Mouse (Mus musculus): ENCODE results near the gene Mettl24.
"Not testable (repeated sequence)": the region's sequence is repeated elsewhere in the genome, so short reads cannot be mapped to it uniquely, and the experiment has no call there.

The Mettl24 gene

DNA sequence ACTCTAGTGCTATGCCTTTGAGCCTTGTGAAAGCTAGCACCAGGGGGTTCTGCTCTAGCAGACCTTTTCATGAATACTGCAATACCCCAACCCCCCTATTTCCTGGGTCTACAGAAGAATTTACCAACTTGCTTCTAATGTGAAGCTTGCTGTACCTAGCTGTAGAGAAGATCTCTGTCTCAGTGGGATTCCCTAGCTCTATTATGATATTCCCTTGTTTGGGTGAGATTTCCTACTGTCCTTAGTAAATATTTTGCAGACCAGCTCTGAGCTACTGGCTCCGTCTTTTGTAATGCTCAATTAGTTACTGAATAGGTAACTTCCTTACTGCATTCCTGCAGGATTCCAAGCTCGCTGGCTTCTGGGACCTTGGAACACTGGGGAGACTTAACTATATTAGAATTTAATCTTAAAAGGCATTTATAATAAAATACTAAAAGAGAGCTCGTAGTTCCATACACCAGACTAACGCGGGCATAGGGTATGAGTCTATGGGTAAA lies 126.4 kb downstream of the Mettl24 start:
- DNase-seq (ENCODE audit: low spot score) = not testable (repeated sequence)

DNA sequence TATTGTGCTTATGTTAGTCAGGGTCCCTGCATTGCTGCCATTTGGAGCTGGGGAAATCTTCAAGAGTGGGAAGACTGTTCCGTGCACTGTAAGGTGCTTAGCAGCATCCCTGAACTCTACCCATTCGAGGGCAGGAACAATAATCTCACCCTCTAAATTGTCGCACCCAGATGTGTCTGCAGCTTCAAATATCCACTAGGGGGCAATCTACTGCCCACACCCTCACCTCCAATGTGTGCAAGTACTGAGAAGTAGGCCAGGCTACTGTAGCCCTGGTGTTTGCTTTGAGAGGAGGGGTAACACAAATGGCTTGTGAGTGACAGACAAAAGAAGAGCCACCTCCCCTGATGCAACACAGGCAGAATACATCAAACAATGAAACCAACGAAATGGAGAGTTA lies 130.5 kb downstream of the Mettl24 start:
- no peak for DNase-seq (ENCODE audit: low spot score)

DNA sequence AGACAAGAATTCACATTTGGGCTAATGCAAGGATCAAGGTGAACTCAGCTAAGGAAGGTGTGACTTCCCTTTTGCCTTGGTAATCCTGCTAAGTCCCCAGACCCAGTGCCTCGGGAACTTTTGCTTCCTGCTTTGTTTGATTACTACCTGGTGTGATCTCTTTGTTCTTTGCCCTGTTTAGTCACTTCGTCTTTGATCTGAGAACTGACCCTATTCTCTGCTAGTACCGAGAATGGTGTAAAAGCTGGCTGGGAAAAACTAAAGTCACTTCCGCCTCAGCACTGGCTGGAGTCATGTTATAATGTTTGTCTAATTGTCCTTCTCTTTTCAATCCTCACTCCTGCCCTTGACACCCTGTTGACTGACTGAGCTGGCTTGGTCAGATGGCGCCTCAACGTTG lies 133.4 kb downstream of the Mettl24 start:
- no peak for DNase-seq (ENCODE audit: low spot score)

DNA sequence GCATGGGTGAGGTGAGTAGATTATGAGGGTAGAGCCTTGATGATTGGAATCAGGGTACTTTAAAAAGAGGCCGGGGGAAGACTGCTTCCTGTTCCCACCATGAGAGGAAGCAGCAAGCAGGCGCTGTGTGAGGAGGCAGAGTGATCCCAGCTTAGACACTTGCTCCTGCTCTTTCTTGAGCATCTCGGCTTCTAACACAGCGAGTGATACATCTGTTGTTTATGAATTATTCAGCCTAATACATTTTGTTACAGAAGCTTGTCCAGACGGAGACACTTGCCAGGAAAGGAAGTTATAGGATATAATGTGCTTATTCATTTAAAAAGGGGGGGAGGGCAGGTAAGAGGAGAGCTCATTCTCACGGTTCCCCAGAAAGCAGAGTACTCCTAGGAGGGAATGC lies 142.9 kb downstream of the Mettl24 start:
- no peak for DNase-seq (ENCODE audit: low spot score)

DNA sequence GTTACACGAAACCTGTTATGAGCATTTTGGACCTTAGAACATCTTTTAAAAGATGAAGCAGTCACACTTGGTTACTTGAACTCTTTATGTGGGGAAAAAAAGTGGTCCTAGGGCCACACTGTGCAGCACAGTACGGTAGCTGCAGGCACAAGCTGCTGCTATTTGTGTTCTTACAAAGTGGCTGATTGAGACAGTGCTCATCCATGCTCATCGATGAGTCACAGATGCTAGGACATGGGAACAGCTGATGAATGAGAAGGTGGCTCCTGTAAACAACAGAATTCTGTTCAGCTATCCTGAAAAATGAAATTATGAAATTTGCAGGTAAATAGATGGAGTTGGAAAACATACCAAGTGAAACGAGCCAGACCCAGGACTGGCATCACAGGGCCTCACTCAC lies 144.6 kb downstream of the Mettl24 start:
- no peak for DNase-seq (ENCODE audit: low spot score)

DNA sequence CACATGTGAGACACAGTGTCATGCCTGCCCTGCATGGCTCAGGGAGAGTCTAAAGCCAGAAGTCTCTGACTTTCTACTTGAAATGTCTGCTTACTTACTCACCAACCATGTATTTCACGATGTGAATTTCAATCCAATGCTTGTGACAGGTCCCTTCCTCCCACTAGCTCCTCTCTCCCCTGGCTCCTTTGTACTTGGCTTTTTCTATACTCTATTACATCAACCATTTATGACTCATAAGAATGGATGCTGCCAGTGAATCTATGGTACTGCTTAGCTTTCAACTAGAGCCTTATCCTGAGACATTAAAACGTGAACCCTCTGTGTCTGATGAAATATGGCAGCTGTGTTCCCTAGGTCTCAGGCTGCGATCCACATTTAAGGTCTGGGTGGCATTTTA lies 147.2 kb downstream of the Mettl24 start:
- no peak for DNase-seq (ENCODE audit: low spot score)

DNA sequence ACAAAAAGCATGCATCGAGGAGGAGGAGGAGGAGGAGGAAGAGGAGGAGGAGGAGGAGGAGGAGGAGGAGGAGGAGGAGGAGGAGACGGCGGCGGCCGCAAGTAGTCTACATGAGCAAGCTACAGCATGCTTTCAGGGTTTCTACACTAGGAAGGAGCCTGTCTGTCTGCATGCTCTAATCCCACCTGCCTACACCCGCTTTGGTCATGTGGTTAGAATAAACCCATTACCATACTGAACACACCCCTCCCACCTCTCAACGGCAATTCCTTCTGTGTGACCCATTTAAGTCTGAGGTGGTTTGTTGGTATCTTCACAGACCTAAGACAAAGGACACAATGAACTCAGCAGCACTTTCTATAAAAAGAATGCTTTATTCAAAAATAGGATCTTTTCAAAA lies 148.2 kb downstream of the Mettl24 start:
- no peak for DNase-seq (ENCODE audit: low spot score)

DNA sequence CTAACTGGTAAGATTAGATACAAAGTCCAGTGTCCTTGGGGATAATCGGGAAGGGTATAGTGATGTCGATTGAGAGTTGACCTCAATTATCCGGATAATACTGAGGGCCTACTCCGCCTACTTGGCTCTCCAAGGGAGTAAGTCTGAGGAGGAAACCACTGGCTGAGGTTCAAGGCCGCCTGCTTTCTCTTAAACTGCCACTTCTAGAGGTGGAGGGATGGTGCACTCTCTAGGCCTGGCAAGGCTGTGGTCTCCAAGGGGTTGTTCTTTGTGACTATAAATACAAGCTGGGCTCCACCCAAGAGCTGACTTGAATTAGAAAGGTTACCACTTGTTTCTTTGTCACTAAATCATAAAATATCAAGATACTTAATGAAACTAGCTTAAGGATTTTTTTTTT lies 157.0 kb downstream of the Mettl24 start:
- DNase-seq (ENCODE audit: low spot score) = no peak

DNA sequence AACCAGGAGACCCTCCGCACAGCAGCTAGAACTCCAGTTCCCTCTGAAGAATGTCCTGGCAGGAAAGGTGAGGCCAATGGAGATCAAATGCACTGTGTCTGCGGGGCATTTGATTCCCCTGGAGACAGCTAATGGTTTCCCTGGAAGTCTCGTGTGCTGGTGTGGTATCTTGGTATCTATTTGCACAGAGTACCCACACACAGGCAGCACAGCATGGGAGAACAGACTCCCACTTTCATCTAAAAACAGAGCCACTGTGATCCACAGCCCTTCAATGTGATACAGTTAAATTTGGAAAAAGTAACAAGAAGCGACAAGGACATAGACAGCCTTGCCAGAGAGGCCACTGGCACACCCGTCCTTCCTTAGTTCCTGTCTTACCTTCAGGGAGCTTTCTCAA lies 160.8 kb downstream of the Mettl24 start:
- no peak for DNase-seq (ENCODE audit: low spot score)

DNA sequence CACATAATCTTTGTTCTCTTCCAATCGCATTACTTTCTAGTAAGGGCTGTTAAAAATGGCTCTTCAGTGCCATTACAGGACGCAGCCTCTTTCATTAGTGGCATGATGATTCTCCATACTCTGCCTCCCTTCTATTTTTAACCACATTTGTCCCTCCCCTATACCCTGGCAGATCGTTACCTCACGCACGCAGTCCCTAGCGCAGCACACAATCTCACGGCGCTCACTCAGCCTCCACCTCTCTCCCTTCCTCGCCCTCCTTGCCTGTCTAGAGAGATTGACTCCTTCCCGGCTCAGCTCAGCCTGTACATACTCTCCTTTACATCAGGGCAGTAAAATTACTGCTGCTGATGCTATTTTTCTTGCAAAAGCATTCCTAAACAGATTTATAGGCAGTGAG lies 161.5 kb downstream of the Mettl24 start:
- no peak for DNase-seq (ENCODE audit: low spot score)

DNA sequence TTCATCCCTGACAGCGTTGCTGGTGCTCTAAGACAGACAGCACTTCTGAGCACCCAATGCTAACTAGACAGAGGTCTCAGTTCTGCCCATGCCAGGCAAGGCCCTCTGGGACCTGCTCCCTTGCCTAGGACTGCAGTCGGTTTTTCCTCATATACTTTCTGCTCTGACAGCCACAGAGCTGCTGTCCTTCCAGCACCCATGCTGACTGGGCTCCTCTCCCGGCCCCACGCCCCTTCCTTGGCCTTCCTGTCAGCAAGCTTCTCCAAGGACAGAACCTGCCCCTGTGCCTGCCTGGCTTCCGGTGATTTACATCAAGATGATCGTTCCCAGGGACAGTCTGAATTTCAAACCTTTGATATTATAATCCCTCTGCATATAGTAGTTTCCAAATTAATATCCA lies 162.5 kb downstream of the Mettl24 start:
- DNase-seq (ENCODE audit: low spot score) = no peak

DNA sequence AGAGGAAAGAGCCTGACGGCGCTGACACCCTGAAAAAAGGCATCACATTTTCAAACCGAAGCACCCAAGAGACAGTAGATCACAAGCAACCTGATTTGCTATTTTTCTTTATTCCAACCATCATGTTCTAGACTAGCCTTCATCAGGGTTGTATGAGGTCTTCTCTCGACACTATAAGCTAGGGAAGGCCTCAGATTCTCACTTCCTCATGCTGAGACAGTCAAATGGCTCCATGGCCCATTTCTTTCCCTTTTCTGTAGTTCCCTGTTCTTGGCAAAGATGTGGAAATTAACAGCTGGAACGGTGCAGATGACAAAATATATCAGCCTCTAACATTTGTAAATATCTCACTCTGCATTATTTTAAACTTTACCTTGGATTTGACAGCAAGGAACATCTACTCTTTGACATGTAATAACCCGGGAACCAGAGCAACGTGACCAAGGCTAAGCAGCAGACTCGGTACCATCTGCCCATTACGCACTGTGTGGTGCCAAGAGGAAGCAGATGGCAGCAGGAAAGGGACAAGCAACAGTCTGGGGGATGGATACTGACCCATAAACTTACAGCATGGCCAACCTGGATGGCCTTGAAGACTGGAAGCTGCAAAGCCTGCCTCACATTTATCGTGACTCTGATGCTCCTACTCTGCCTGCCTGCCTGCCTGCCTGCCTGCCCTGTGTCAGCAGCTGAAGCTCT lies 164.2 kb downstream of the Mettl24 start:
- no peak for DNase-seq (ENCODE audit: low spot score)

DNA sequence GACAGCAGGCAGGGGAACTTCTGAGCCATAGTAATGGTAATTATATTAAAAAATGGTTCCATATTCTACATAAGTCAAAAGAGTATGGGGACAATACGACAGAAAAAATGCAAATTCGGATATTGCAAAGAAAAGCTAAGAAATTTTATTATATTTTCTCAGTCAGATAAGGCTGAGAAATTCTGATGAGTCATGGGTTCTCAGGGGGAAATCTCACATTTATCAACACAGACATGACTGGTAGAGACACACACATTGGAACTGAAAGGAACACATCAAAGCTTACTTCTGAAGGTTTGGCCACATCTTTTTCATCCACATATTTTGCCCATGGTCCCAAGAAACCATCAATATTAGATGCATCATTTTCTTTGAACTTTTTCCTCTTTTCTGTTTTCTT lies 167.6 kb downstream of the Mettl24 start:
- DNase-seq (ENCODE audit: low spot score) = no peak

DNA sequence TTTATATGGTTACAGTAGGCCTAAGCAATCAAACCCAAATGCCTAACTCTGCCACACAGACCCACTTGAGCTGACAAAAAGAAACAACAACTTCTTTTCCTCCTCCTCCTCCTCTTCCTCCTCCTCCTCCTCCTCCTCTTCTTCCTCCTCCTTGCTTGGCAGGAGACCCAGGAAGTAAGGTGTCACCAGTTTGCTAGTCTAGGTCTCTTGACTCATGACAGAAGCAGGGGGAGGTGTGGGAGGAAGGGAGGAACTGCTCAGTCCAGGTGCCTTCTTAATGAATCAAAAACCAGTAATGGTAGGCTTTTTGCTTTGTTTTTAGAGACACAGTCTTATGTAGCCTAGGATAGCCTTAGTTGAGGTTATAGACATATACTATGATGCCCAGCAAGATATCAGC lies 168.1 kb downstream of the Mettl24 start:
- no peak for DNase-seq (ENCODE audit: low spot score)

DNA sequence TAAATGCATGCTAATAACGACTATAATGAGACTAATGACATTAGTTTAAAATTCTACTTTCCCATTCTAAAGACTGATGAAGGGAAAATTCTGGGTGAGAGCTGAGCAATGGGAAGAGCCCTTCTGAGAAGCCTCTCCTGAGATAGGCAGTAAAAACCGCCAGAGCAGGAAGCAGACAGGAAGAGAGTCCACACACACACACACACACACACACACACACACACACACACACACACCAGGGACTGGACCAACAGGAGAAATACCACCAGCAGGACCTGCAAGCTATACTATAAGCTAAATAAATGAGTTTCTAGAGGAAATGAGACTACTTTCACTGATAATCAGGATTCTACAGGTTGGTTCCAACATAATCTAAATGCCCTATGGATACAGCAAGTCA lies 172.5 kb downstream of the Mettl24 start:
- no peak for DNase-seq (ENCODE audit: low spot score)

DNA sequence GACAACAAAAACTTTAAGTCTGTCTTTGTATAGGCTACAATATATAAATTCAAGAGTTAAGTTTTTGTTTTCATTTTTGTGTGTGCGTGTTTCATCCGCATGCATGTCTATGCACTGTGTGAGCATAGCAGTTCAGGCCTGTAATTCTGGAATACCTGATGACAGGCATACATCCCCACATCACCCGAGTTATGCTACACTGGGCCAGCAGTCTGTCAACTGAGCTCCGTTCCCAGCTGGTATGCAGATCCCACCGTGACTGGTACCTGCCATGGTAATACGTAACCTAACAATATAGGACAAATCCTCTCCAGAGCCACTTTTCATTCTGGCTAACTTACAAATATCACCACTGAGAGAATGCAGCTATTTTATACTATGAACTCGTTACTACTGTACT lies 173.6 kb downstream of the Mettl24 start:
- DNase-seq (ENCODE audit: low spot score) = no peak

DNA sequence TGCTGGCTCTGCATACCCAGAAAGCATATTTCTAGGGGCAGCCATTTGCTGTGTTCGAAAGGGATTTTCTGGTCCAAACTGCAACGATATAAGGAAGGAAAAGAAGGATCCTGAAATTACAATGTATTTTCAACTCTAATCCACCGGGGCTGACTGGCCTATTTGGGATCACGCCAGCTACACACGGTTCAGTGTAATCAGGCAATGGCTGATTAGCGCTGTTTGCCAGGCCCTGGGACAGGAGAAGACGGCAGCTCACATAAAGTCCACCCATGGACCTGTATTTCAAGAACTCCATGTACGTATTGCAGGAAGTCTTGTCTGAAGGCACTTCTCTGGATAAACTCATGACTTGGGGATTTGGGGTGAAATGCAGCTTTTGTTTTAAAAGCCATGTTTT lies 174.5 kb downstream of the Mettl24 start:
- no peak for DNase-seq (ENCODE audit: low spot score)

Measured in T-cell, adult 2 months (primary cell).